Mouse (Mus musculus) midbrain, embryonic 11.5 days (tissue): ENCODE measurements around the gene Gm28510. TPM values are rescaled to one million over a fixed set of nuclear protein-coding genes. Genes with fewer than 3 reads are reported as not detected.
"Not testable (repeated sequence)": the region's sequence is repeated elsewhere in the genome, so short reads cannot be mapped to it uniquely, and the experiment has no call there.

Experiments used
- ATAC-seq: fragments of 200-750 bp; cut with Nextera tagmentation; 2 replicates; pipeline ENCODE4 v1.8.0; 2017; ENCODE audit warnings: moderate TSS enrichment, moderate library complexity; ENCODE audit not compliant: low FRiP score
- DNase-seq: peaks from one replicate; pipeline ENCODE4 v3.0.0; 2015; ENCODE audit warnings: low spot score; ENCODE audit errors: missing footprints
- H3K27ac ChIP-seq: fragments of 300-500 bp; sonication (generic); 2 replicates; pipeline ENCODE4 v1.5.1; 2014; ENCODE audit warnings: low read depth, low read length
- H3K27me3 ChIP-seq: fragments of 300-500 bp; sonication (generic); 2 replicates; pipeline ENCODE4 v1.6.1; 2014; ENCODE audit warnings: mild to moderate bottlenecking, low read length, moderate library complexity, mixed read lengths; ENCODE audit not compliant: control insufficient read depth, insufficient read depth
- H3K36me3 ChIP-seq: fragments of 300-500 bp; sonication (generic); 2 replicates; pipeline ENCODE4 v1.6.1; 2014; ENCODE audit warnings: mild to moderate bottlenecking, low read length, moderate library complexity, mixed read lengths; ENCODE audit not compliant: control insufficient read depth, insufficient read depth
- H3K4me1 ChIP-seq: fragments of 300-500 bp; sonication (generic); 2 replicates; pipeline ENCODE4 v1.6.1; 2014; ENCODE audit warnings: low read length; ENCODE audit not compliant: control insufficient read depth, insufficient read depth
- H3K4me2 ChIP-seq: fragments of 300-500 bp; sonication (generic); 2 replicates; pipeline ENCODE4 v1.6.1; 2014; ENCODE audit warnings: mild to moderate bottlenecking, moderate library complexity
- H3K4me3 ChIP-seq: fragments of 300-500 bp; sonication (generic); 2 replicates; pipeline ENCODE4 v1.5.1; 2014; ENCODE audit warnings: low read depth, low read length
- H3K9ac ChIP-seq: fragments of 300-500 bp; sonication (generic); 2 replicates; pipeline ENCODE4 v1.6.1; 2014; ENCODE audit warnings: low read length
- H3K9me3 ChIP-seq: fragments of 300-500 bp; sonication (generic); 2 replicates; pipeline ENCODE4 v1.6.1; 2016; ENCODE audit warnings: low read length; ENCODE audit not compliant: control insufficient read depth
- WGBS: fragments of 180-500 bp; shearing (Covaris S2); extraction: QIAGEN DNeasy Blood & Tissue Kit; methylation state at CpG from one replicate; pipeline ENCODE4 v1.1.7; 2014; 5-methylcytosine and 5-hydroxymethylcytosine counted together
- polyA plus RNA-seq: library from polyadenylated mRNA; unstranded; fragments of >200 nt; fragmentation: Nextera tagmentation; extraction: Ambion mirVana; gene quantifications from 2 replicates; pipeline ENCODE4 v1.2.1, GENCODE M21; 2014

Gene Gm28510
- polyA plus RNA-seq = not detected in 2 replicates

DNA sequence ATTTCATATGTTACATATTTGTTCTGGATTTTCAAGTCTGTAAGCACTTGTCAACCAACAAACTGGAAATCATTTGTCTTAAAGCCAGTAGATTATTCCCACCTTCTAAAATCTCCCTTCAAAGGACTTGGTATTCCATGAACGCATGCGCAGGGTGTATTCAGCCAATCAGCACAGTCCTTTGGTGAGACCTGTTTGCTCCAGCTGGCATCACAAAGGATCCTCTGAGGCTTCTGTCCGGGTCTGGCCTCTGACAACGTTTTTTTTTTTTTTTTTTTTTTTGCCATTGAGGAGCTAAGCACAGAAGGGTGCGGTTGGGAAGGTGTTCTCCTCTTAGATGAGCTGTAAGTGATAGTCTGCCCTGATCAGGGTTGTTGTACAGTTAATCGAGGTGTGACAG, at the start of gene Gm28510:
TSS of gene Gm28510 (plus strand) at position 301 of the 400 bp plus-strand sequence.
- not testable (repeated sequence) for H3K9ac ChIP-seq, H3K4me3 ChIP-seq, H3K9me3 ChIP-seq, H3K4me1 ChIP-seq, DNase-seq, H3K4me2 ChIP-seq, H3K27me3 ChIP-seq, H3K36me3 ChIP-seq, ATAC-seq, H3K27ac ChIP-seq
- WGBS = no CpG with 5 or more reads among the region's 6 CpGs

Other genes starting within 250 kb of the Gm28510 start
- not detected in 2 replicates for gene Gm20834, start 88.1 kb upstream of the Gm28510 start, polyA plus RNA-seq
- gene Gm20737, start 123.3 kb downstream of the Gm28510 start, polyA plus RNA-seq = not detected in 2 replicates
- not detected in 2 replicates for gene Gm21775, start 140.7 kb downstream of the Gm28510 start, polyA plus RNA-seq
- gene Gm21900, start 203.6 kb downstream of the Gm28510 start, polyA plus RNA-seq = not detected in 2 replicates